Mouse (Mus musculus) stomach, embryonic 16.5 days (tissue): ENCODE data around the gene Rnf38. TPM values are rescaled to one million over a fixed set of nuclear protein-coding genes. Genes with fewer than 3 reads are reported as not detected.

Experiments
- microRNA-seq: library from miRNA; unstranded; fragments of <30 nt; microRNA quantifications from one replicate; pipeline ENCODE4, GENCODE M21; 2016
- polyA plus RNA-seq: library from polyadenylated mRNA; unstranded; fragments of >200 nt; fragmentation: Nextera tagmentation; extraction: Ambion mirVana; gene quantifications from 2 replicates; pipeline ENCODE4 v1.2.1, GENCODE M21; 2015

The Rnf38 gene
- polyA plus RNA-seq, 1 experiment from 2014 or later: 16.2 TPM

Small RNAs within 50 kb of the gene (microRNA-seq; reads per million reads assigned to microRNA genes)
- gene Mir5106: not detected

Other genes with a start within 250 kb of the Rnf38 start
- 183 and 186 TPM in 2 replicates for gene Clta, start 229.3 kb downstream of the Rnf38 start, polyA plus RNA-seq
- gene Gne, start 149.6 kb downstream of the Rnf38 start, polyA plus RNA-seq: 30.0 and 33.1 TPM in 2 replicates
- 39.6 and 39.7 TPM in 2 replicates for gene Melk, start 67.1 kb upstream of the Rnf38 start, polyA plus RNA-seq